Mouse (Mus musculus) layer of hippocampus, postnatal 36 days (tissue): ENCODE measurements around the gene Fndc3a. TPM values are rescaled to one million over a fixed set of nuclear protein-coding genes. Genes with fewer than 3 reads are reported as not detected.

Experiments
- DNase-seq, 2 experiments: peaks; one replicate each; pipeline ENCODE4 v3.0.0; 2022
- total RNA-seq, 2 experiments: library from RNA; stranded (reverse); gene quantifications; 2 replicates each; pipeline ENCODE4 v1.2.3; 2021

The Fndc3a gene
- 10 to 100 TPM; 43.8 to 53.2 TPM for total RNA-seq

DNA sequence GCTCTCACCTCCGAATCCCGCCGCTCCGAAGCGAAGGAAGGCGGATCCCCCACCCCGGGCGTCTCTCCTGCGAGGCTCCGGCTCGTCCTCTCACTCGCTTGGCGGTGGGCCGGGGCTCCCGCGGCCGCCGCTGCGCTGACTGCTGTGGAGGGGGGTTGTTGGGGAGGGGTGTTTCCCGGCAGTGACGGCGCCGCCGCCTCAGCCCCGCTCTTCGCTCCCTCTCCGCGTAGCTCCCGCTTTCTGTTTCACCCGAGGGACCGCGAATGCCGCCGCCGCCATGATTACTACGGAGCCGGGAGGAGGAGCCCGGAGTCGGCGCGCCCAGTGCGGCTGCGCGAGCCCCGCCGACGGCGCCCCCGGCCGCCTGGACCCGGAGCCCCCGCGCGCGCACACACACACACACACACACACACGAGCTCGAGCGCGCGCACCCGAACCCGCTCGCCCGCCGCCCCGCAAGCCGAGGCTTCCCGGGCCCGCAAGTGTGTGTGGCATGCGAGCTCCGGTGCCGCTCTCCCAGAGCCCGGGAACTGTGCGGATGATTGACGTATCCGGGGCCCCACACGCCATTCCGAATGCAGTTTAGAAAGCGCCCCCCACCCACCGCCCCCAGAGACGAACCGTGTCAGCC, at the start of gene Fndc3a:
Fndc3a (minus strand) TSS at position 294 of the 631 bp plus-strand sequence.
- DNase-seq = peak; percentile 81 to 82

DNA sequence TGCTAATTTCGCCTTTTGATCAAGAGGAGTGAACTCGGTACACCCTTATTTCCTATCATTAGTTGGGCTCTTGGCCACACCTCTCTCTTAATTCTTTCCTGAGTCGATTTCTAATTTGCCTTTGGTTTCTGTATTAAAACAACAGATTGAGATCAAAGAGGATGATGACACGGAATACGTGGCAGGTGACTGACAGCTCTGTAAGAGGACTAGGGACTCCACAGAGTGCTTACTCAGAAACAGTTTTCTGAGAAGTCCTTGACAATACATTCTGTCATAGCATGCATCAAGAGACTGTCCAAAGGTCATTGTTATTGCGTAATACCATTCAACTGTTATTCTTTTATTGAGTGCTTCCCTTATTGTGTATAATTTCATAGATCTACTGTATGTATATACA, 43.1 kb upstream of the Fndc3a start:
- no peak for DNase-seq

DNA sequence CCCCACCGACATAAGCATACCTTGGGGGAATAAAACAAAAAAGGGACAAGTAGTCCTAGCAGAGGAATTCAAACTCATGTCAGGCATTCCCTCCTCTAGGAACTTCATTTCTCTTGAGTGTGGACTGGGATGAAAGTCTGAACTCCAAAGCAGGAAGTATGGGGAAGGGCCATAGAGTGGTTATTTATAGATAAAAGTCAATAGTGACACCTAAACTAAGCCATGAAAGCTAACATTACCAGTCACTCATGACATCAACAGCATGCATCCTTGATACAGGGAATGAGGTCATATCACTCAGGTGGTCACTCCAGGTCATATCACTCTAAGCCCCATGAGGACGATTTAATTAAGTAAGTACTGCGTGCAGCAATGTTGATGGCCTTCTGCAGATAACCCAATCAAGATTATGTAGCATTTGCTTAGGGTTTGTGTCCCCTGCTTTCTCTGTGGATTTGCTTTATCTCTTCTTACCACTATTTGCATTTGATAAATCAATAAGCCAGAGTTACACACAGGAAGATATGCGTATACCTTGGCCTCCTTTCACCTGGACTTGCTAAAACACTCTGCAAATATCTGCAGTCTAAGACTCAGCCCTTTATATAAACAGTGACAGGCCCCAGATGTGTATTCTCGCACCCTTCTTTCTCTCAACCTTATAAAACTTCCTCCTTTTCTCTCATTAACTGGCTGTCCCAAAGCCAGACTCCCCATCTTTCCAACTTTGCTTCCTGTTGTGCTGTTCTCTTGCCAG, 40.8 kb upstream of the Fndc3a start:
- no peak for DNase-seq

DNA sequence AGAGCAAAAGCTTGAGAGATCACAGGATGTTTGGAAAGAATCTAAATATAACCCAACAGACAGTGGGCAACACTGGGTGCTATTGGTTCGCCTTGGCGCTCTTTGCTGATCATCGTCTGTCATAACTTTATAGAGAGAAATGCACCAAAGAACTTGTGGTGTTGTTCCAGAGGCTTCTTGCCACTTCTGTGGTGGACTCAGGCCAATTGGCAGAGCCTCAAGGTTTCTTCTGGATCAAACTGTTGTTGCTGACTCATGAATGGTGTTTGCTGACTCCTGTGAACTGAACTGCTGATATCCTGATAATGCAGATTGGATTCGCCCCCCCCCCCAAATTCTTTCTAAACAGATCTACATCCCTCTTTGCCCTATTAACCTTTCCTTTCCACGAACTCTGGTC, 38.5 kb upstream of the Fndc3a start:
- no peak for DNase-seq

DNA sequence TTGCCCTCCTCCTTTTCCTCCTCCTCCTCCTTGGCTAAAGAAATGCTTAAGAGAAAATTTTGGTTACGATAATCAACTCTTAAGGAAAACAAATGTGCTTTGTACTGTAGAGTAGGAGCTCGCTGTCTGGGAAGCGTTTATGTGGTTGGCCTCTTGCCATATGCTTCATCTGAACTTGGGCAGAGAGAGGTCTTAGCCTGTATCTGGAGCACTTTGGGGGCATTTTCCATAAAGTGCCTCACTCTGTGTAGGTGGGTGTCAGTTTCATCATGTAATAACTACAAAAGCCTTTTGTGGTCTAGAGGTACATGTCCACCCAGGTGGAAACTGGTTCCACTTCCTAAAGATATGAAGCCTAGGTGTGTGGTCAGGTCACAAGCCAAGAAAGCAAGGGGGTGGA, 31.9 kb upstream of the Fndc3a start:
- DNase-seq = no peak

DNA sequence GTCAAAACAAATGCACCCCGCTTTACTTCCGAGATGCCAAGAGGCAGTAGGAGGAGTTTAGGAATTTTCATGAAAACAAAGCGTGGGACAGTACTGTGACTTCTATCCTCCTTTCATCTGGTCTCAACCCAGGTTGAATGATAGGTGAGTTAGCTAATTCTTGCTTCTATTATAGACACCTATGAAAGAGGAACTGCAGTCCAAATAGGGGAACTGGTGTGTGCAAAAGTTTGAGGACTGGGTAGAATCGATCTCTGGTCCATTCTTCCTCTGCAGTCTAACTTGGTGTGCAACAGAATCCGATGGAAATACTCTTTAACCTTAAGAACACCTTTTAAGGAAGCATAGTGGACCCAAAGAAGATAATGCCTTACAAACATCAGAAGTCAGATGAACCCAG, 30.5 kb upstream of the Fndc3a start:
- DNase-seq = no peak

DNA sequence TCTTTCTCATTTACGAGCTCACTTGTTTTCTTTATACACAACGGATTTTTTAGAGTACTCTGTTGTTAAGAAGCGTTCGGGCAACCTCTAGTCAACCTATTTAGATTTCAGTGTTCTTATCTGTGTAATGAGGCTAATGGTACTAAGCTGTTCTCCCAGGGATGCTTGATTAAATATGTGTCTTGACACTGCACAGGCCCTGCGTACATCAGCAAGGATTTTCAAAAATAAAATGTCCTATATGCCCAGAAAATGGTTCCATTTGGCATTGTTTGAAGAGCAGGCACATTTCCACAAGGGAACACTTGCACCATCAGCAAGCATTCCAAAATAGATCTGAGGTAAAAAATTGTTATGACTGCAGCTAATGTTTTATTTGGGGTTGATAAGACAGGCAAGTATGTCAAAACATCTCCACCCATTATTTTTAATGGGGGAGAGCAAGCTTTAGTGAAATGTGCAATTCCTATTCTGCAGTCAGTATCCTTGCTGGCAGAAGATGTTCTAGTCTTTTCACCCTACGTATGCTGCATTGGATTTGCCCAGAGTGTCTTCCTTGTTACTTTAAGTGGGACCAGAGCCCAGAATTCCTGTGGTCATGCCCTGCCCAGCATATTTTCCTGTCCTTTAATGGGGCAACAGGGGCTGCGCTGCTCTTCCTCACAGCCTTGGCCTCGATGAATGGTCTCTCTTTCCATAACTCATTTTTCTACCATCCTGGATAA, 29.8 kb upstream of the Fndc3a start:
- DNase-seq = no peak

DNA sequence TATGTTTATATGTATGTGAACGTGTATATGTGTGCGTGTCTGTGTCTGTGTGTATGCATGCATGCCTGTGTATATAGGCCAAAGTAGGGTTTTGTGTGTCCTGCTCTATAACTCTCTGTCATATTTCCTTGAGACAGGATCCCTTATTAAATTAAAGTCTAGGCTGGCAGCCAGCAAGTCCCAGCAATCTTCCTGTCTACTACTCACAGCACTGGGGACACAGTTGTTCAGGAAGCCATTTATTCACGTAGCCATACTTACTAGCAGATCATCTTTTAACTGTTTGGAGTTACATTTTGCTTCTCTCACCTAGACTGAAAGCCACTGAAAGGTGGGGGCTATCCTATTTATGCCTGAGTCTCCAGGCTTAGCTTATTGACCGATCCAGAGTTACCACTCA, 29.0 kb upstream of the Fndc3a start:
- DNase-seq = no peak

DNA sequence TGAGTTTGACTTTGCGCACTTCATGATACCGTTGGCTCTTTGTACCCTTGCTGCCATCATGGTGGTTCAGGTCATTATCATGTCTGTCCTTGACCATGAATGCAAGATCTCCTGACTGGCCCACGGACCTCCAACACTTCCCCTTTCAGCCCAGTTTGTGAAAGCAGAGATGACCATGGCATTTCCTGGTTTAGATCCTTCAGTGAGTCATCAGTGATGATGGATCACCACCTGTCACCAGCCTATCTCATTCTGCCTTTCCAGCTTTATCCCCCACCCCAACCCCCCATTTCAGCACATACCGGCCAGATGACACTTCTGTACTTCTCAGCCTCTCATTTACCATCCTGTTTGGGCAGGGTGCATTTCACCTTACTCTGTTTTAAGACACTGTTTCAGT, 28.4 kb upstream of the Fndc3a start:
- DNase-seq = no peak

DNA sequence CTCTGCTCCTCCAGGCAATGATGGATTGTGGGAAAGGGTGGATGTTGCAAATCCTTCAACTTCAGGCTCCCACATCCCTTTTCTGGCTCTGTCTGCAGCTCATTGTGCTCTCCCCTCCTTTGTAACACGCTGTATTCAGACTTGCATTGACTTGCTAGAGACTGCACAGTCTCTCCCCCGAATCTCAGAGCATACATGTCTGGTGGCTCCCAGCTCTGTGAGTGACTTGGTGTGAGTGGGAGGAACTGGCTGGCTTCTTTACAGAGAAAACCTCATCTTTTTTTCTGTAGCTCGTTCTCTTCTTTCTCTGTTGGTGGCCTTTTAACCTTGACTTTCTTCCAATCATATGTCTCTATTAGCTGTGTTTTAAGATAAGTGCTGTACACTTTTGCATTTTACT, 16.1 kb upstream of the Fndc3a start:
- no peak for DNase-seq

DNA sequence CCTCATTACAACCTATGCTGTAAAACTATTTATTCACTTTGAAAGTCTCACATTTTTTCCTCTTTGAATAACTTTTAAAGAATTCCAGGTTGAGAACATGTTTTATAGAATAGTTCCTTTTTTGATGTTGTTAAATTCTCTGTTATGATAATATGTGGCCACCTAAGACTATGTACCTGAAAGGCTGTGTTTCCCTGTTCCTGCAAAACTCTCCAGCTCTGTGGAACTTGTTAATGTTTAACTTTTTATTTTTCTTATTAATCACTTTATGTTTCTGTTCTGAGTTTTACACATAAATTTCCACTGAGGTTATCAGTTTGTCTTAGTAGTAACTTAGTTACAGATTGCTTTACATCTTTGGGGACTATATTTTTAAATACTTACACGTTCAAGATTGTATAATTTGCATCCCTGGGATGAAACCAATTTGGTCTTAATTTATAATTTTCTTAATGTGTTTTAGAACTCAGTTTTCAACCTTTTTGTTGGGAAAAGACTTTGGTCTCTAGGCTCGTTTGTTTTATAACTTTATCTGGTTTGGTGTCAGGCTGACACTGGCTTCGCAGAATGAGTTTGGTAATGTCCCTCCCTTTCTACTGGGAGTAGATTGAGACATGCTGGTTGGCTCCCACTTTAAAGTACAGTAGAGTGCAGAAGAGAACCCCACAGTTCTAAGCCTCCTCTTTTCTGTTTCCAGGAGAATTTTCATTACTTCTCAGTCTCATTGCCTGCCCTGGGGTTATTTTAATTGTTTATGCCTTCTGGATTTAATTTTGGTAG, 12.7 kb upstream of the Fndc3a start:
- no peak for DNase-seq

DNA sequence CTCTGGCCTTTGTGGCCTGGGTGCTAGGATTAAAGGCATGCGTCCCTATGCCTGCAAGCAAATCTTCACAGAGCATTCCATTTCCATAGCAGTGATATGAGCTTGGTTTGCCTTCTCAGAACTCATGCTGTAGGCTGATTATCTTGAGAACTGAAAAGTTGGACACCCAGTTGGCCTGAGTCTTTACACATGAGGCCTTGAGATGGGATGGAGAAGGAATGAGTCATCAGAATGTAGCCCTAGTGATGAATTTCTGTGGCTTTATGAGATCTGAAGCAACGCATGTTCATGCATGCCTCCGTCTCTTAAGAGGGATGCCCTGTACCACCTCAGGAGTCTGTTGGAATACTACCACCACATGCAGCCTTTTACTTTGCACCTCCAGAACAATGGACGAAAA, 6.4 kb upstream of the Fndc3a start:
- no peak for DNase-seq

DNA sequence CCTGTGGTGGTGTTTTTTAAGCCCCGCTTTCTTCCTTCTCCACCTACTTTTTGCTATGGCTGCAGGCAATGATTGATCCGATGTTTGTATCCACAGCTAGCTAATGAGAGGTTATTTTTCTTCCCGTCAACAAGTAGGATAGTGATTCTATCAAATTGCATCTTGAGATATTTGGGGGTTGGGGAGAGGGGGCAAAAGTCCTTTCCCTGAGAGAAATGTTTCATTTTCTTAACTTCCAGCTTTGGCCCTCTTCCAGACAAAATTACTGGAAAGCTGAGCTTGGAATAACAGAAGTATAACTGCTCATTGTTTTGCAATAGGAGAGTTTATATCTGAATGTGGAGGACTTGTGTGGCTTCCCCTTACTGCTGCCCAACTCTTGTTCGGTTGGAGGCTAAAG, 1.3 kb upstream of the Fndc3a start:
- DNase-seq = no peak

DNA sequence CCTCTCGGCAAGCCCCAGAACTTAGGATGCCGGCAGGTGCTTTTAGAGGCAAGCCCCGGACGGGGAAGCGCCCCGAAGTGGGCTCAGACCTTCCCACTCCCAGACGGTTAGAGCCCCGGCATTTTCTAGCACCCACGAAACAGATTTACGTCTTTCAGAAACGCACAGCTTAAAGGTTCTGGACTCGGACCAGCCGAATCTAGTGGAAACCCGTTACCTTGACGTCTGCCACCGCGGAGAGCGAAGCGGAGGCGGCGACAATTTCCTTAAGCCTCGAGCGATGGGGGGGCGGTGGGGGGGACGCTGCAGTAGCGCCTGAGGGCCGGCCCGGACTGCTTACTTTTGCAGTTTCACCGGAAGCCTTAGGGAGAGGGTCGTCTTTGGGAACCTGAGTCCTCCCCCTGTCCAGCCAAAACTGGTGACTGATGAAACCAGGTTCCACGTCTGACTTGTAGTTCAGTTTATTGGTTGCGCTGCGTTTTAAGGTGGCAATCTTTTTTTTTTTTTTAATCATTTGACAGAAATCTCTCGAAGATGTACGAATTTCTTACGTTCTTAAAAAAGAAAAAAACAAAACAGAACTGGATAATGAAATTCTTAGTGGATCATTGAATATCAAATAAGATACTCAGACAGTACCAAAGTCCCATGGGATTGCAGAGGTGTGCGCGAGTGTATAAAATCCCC, 681 bp upstream of the Fndc3a start:
- peak in 1 of 2 experiments; percentile 35 for DNase-seq

DNA sequence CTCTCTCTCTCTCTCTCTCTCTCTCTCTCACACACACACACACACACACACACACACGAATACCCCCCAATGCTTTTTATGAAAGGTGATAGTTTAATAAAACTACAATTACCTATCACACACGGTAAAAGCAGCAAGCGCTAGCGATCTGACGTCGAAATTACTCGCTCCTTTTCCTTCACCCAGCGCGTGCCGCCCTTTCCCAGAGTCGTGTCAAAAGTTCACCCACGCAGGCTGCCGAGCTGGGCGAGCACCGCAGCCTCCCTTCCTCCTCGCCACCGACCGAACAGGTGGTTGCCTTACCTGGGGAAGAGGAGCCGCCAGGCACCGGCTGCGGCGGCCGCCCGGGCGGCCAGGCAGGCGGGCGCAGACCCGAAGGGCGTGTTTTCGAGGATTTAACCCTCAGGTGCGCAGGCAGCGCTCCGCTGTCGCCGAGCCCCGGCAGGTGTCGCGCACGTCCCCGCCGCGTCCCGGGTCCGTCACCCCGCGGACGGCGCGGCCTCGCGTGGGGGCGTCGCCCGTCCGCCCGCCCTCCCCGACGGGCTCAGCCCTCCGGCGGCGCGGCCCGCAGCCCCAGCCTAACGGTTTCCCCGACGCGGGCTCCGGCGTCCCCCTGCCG, 603 bp downstream of the Fndc3a start:
- peak in 1 of 2 experiments; percentile 5 for DNase-seq

DNA sequence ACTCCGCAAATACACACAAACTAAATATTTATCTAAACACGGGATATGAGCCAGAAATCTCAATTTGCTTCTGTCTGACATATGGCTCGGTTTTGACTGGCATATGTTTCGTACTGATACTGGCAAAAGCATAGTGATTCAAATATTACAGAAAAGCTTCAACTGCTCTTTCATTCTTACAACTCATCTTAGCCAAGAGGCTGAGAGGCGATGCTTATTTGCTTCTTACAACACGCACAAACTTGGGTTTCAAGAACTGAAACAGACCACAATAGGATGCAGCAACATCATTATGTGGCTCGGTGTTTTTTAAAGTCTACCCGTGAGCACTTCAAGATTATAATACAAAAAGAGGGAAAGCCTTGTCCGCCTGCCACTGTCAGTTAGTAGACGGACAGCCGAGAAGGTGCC, 1.2 kb downstream of the Fndc3a start:
- DNase-seq = peak in 1 of 2 experiments; percentile 12

DNA sequence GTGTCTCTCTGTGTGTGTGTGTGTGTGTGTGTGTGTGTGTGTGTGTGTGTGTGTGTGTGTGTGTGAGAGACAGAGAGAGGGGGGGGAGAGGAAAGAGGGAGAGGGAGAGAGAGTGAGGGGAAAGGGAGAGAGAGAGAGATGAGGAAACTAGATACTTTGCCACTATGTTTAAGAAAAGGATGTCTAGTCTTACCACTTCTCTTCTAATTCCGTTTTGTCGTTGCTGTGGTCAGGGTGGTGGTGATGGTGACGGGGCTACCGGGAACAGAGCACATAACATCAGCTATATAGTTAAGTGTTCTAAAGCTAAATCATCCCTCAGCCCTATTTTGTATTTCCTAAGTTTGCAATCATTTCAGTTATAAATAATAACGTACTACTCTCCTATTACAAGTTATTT, 9.7 kb downstream of the Fndc3a start:
- no peak for DNase-seq

DNA sequence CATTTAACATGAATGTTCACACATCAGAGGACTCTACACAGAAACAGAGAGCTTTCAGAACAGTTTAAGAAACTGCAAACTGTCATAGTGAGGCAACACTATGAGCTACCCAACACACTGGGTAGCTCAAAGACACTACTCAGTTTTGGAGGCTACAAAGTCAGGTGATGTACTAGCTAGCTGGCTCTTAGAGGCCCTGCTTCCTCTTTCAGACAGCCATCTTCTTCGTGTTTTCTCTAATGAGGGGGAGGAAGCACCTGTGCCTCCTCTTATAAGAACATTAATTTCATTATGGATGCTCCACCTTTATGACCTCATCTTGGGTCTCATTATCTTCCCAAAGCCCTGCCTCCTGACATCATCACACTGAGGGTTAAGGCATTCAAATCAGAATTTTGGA, 18.4 kb downstream of the Fndc3a start:
- no peak for DNase-seq

DNA sequence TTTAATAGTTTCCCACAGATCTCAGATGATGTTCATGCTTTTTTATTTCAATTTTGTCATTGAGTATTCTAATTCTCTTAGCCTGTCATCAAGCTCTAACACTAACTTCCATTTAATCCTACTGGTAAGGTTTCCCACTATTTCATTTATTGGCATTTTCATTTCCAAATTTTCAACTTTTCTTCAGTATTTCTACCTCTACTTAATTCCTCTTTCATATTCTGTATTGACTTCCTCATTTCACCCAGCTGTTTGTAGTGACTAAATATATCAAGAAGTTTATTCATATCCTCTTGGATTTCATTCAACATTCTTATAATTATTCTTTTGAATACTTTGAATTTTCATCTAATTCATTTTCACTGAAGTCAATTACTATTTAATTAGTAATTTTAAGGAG, 20.3 kb downstream of the Fndc3a start:
- DNase-seq = no peak

DNA sequence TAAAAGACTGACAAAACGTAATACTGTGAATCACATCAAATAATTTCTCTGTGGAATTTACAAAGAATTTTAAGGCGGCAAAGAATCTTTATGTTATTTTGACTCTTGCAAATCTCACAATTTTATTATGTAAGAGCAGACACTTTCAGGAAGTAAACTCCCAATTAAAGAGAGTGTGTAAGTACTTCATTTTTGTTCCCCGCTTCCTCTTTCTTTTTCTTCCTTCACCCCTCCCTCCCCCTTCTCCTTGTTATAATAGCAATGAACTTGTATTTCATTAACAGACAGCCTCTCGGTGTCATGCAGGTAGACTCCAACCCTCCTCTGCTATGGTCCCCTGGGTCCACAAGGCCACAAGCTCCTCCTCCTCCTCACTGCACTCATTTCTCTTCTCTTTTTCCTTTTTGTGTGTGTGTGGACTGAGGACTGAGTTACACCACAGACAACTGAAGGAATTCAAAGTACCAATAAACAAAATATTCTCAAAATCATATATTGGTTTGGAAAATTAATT, 24.9 kb downstream of the Fndc3a start:
- no peak for DNase-seq

DNA sequence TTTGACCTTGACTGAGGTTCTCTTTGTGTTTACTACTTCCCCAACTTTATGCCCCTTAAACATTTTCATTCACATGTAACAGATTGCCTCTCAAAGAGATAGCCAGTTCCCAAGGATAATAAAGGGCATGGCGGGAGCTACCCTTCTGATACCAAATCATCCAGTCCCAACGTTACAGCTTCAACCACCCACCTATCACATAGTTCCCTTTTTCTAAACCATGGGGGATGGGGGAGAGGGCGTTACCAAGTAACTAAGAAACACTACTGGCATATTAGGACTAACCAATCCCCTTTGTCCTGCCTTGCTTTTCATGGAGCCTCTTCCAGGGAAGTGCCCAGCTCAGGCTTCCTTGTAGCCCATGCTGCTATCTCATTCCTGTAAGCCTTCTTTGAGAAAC, 32.6 kb downstream of the Fndc3a start:
- DNase-seq = no peak

DNA sequence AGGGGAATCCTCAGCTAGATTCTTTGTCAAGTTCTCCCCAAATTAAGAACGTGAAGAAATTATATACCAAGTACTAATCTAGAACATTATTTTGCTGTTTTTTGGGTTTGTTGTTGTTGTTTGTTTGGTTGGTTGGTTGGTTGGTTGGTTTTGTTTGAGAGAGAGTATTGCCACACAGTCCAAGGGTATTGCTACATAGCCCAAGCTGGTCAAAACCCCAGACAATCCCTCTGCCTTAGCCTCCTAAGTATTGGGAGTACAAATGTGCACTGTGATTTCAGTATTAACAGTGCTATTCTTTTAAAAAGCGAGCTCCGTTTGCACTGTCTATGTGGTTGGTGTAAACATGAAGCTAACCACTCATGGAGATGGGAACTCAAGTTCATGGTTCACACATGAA, 37.9 kb downstream of the Fndc3a start:
- DNase-seq = no peak
